ENCODE assay signal across 8 mouse cellular contexts in the genomic region with DNA sequence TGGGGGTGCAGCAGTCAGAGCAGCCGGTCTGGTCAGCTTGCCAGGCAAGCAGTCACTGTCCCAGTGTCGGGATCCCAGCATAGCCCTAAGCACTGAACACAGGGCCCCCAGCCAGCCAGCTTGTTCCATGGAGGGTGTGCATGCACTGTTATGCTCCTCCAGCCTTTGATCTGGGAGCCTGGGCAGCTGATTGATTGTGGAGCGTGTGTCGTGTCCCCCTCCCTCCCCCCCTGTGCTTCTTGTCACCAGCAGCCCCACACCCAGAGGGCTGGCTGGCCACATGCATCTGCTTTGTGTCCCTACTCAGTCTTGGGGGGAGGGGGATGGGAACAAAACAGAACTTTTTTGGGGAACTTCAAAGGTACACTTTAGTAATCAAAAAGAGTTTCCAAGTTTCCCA. TPM values are rescaled to one million over a fixed set of nuclear protein-coding genes. Genes with fewer than 3 reads are reported as not detected.
DNase-seq lines count a peak whose midpoint lies in the region; ATAC-seq and TF ChIP-seq lines count a peak whose summit lies in the region.

No protein-coding gene starts in this region.

- H3K9ac ChIP-seq in lung, embryonic 15.5 days: no peak overlapping the region

- no peaks in the 10 kb centered on the region for H3K9me3 ChIP-seq in lung, embryonic 15.5 days

- WGBS in lung, embryonic 15.5 days: 23% methylated on average over 4 of the region's 4 CpGs
- 43% methylated on average over 4 of the region's 4 CpGs for WGBS in lung, adult 2 months

- TF ChIP-seq CTCF in lung, adult 2 months (IDR thresholded peaks at IDR 0.05; ENCODE audit: insufficient read depth, low read length): no peak

- H3K4me1 ChIP-seq in lung, embryonic 15.5 days: peaks cover 32% of the 10 kb centered on the region
- peaks cover 3% of the 10 kb centered on the region; the same call in 1 of the 2 replicates for H3K4me1 ChIP-seq in lung, adult 2 months (ENCODE audit: control insufficient read depth, insufficient read depth, low read length)

- no peak overlapping the region for H3K4me2 ChIP-seq in lung, embryonic 15.5 days

- no peaks in the 10 kb centered on the region for H3K27me3 ChIP-seq in lung, embryonic 15.5 days

- peaks cover 20% of the 10 kb centered on the region for H3K36me3 ChIP-seq in lung, embryonic 15.5 days

- H3K27ac ChIP-seq in lung, embryonic 15.5 days: peak overlapping the region; percentile 49; the same call in 1 of the 2 replicates

- no peak for TF ChIP-seq POLR2A in lung, adult 2 months (IDR thresholded peaks at IDR 0.05; ENCODE audit: borderline replicate concordance, extremely low read depth, low read depth, low read length)

- peak; percentile 89 for ATAC-seq in lung, embryonic 15.5 days (ENCODE audit: borderline replicate concordance, extremely low read depth, low FRiP score, low TSS enrichment)

- no peak overlapping the region for H3K4me3 ChIP-seq in lung, embryonic 15.5 days
- no peak overlapping the region for H3K4me3 ChIP-seq in lung, adult 2 months (replicated peaks; ENCODE audit: extremely low read depth, low read depth, low read length)

- peak; percentile 51 to 66 for DNase-seq in cerebellum, postnatal 10 days
- no peak for DNase-seq in cerebellum, adult 11-12 months
- DNase-seq in lung, adult 2 months: no peak
- peak; percentile 85 for DNase-seq in lung, postnatal 10 days
- DNase-seq in urinary bladder, adult 2 months (ENCODE audit: low spot score): no peak
- DNase-seq in testis, postnatal 10 days (ENCODE audit: low spot score): no peak
- DNase-seq in adipocyte (ENCODE audit: low spot score): no peak

RNA-seq across cellular contexts. Expression of gene Cenpx, which starts 18.4 kb away (rescaled TPM):
- polyA plus RNA-seq in lung, embryonic 15.5 days (2015; fragmentation: Nextera tagmentation; extraction: Ambion mirVana): 160 and 167 TPM in 2 replicates
- polyA plus RNA-seq in lung, adult 2 months (2012; rRNA removed): 68.0 and 69.1 TPM in 2 replicates
- polyA plus RNA-seq in urinary bladder, adult 2 months (2012; rRNA removed): 62.3 and 76.0 TPM in 2 replicates

RNA-seq across cellular contexts. Expression of gene Lrrc45, which starts 18.5 kb away (rescaled TPM):
- polyA plus RNA-seq in lung, embryonic 15.5 days (2015; fragmentation: Nextera tagmentation; extraction: Ambion mirVana): 57.9 and 59.9 TPM in 2 replicates
- 35.6 and 40.1 TPM in 2 replicates for polyA plus RNA-seq in lung, adult 2 months (2012; rRNA removed)
- 54.6 and 66.6 TPM in 2 replicates for polyA plus RNA-seq in urinary bladder, adult 2 months (2012; rRNA removed)

RNA-seq across cellular contexts. Expression of gene Aspscr1, which starts 22.4 kb away (rescaled TPM):
- polyA plus RNA-seq in lung, embryonic 15.5 days (2015; fragmentation: Nextera tagmentation; extraction: Ambion mirVana): 138 and 143 TPM in 2 replicates
- polyA plus RNA-seq in lung, adult 2 months (2012; rRNA removed): 86.9 and 95.8 TPM in 2 replicates
- polyA plus RNA-seq in urinary bladder, adult 2 months (2012; rRNA removed): 50.8 and 52.2 TPM in 2 replicates

RNA-seq across cellular contexts. Expression of gene Rac3, which starts 26.1 kb away (rescaled TPM):
- 54.9 and 60.5 TPM in 2 replicates for polyA plus RNA-seq in lung, embryonic 15.5 days (2015; fragmentation: Nextera tagmentation; extraction: Ambion mirVana)
- 62.0 and 76.8 TPM in 2 replicates for polyA plus RNA-seq in lung, adult 2 months (2012; rRNA removed)
- 14.6 and 17.4 TPM in 2 replicates for polyA plus RNA-seq in urinary bladder, adult 2 months (2012; rRNA removed)

RNA-seq across cellular contexts. Expression of gene Dcxr, which starts 31.9 kb away (rescaled TPM):
- 45.1 and 55.1 TPM in 2 replicates for polyA plus RNA-seq in lung, embryonic 15.5 days (2015; fragmentation: Nextera tagmentation; extraction: Ambion mirVana)
- polyA plus RNA-seq in lung, adult 2 months (2012; rRNA removed): 326 and 340 TPM in 2 replicates
- polyA plus RNA-seq in urinary bladder, adult 2 months (2012; rRNA removed): 58.1 and 60.6 TPM in 2 replicates

Comparison
In these comparisons a context has a peak if more than half of its experiments do, and no peak if none do; other contexts are left out.
1. DNase-seq: peak in cerebellum, postnatal 10 days (2 of 2) and lung, postnatal 10 days (single experiment); none in cerebellum, adult 11-12 months (single experiment), lung, adult 2 months (single experiment), urinary bladder, adult 2 months (single experiment), testis, postnatal 10 days (single experiment) and adipocyte (single experiment).